Comparison of ENCODE assay signal across 20 mouse cellular contexts in the genomic region with DNA sequence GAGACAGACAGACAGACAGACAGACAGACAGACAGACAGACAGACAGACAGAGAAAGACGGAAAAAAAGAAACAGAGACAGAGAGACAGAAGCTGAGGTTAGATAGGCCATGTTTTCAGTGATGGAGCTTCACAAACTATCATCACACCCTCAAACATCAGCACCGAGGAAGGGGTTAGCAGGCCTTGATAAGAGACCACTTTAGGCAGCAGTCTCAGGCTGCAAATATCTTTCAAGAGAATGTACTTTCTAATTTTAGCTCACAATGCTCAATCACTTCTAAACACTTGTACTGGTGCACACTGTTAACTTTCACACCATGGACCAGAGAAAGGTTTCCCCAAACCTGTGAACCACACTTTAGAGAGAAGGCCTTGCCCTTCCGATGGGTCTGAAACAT.
"Had no signal": no experiment of that assay in that cellular context is flagged by ENCODE, and none has a peak within 500 bp of the region (broad histone marks: within the 10 kb centered on the region; RNA-seq: fewer than 3 reads in every experiment).

No protein-coding gene starts in this region.

- H3K27me3 ChIP-seq: limb, embryonic 12.5 days; limb, embryonic 15.5 days; midbrain, embryonic 12.5 days; neural tube, embryonic 13.5 days; stomach, embryonic 15.5 days had no signal

- H3K9me3 ChIP-seq: limb, embryonic 12.5 days; limb, embryonic 15.5 days; midbrain, embryonic 12.5 days; neural tube, embryonic 13.5 days; stomach, embryonic 15.5 days had no signal

- DNase-seq: kidney, postnatal 14 days; kidney, postnatal 4 days; left cerebral cortex, postnatal 4 days; liver, postnatal 0 days; lung, embryonic 14.5 days; retina, postnatal 1 day; right cerebral cortex, postnatal 25 days; spleen, adult 18-20 months; thymus, postnatal 25 days had no signal

- H3K36me3 ChIP-seq: limb, embryonic 12.5 days; limb, embryonic 15.5 days; midbrain, embryonic 12.5 days; neural tube, embryonic 13.5 days; stomach, embryonic 15.5 days had no signal

- H3K4me3 ChIP-seq: limb, embryonic 12.5 days; limb, embryonic 15.5 days; midbrain, embryonic 12.5 days; myocyte; neural tube, embryonic 13.5 days; stomach, embryonic 15.5 days had no signal

- ATAC-seq: liver, postnatal 0 days; lung, postnatal 0 days; midbrain, embryonic 16.5 days had no signal

- H3K27ac ChIP-seq: limb, embryonic 12.5 days; limb, embryonic 15.5 days; liver, embryonic 14.5 days; macrophage; midbrain, embryonic 12.5 days; neural tube, embryonic 13.5 days; stomach, embryonic 15.5 days had no signal

- H3K4me1 ChIP-seq: limb, embryonic 12.5 days; limb, embryonic 15.5 days; midbrain, embryonic 12.5 days; neural tube, embryonic 13.5 days; stomach, embryonic 15.5 days had no signal

- H3K9ac ChIP-seq: limb, embryonic 12.5 days; limb, embryonic 15.5 days; liver, embryonic 14.5 days; liver, postnatal 0 days; lung, embryonic 14.5 days; midbrain, embryonic 12.5 days; neural tube, embryonic 13.5 days; stomach, embryonic 15.5 days had no signal

- H3K4me2 ChIP-seq: limb, embryonic 12.5 days; limb, embryonic 15.5 days; liver, embryonic 11.5 days; lung, embryonic 14.5 days; midbrain, embryonic 12.5 days; neural tube, embryonic 13.5 days; stomach, embryonic 15.5 days had no signal
